Mouse (Mus musculus) heart, embryonic 15.5 days (tissue): ENCODE results near the gene Prkn. TPM values are rescaled to one million over a fixed set of nuclear protein-coding genes. Genes with fewer than 3 reads are reported as not detected.

Experiments used
- ATAC-seq: fragments of 200-750 bp; cut with Nextera tagmentation; replicated peaks from 2 replicates; pipeline ENCODE4 v1.8.0; 2017; ENCODE audit warnings: low read depth, moderate TSS enrichment; ENCODE audit not compliant: insufficient number of reproducible peaks, insufficient read depth, low FRiP score
- H3K27ac ChIP-seq: fragments of 300-500 bp; sonication (generic); 2 replicates; pipeline ENCODE4 v1.5.1; 2015; ENCODE audit warnings: mild to moderate bottlenecking, inconsistent platforms
- H3K27me3 ChIP-seq: fragments of 300-500 bp; sonication (generic); 2 replicates; pipeline ENCODE4 v1.6.1; 2015; ENCODE audit warnings: inconsistent platforms
- H3K36me3 ChIP-seq: fragments of 300-500 bp; sonication (generic); 2 replicates; pipeline ENCODE4 v1.6.1; 2015; ENCODE audit warnings: mild to moderate bottlenecking, inconsistent platforms
- H3K4me1 ChIP-seq: fragments of 300-500 bp; sonication (generic); replicated peaks from 2 replicates; pipeline ENCODE4 v1.6.1; 2015; ENCODE audit warnings: inconsistent platforms
- H3K4me2 ChIP-seq: fragments of 300-500 bp; sonication (generic); 2 replicates; pipeline ENCODE4 v1.6.1; 2015; ENCODE audit warnings: inconsistent platforms, mild to moderate bottlenecking, moderate library complexity
- H3K4me3 ChIP-seq: fragments of 300-500 bp; sonication (generic); 2 replicates; pipeline ENCODE4 v1.5.1; 2015; ENCODE audit warnings: mild to moderate bottlenecking, inconsistent platforms
- H3K9ac ChIP-seq: fragments of 300-500 bp; sonication (generic); 2 replicates; pipeline ENCODE4 v1.6.1; 2015; ENCODE audit warnings: mild to moderate bottlenecking, inconsistent platforms
- H3K9me3 ChIP-seq: fragments of 300-500 bp; sonication (generic); replicated peaks from 2 replicates; pipeline ENCODE4 v1.6.1; 2016; ENCODE audit warnings: inconsistent platforms
- WGBS: fragments of 180-500 bp; shearing (Covaris S2); methylation state at CpG from one replicate; pipeline ENCODE4 v1.1.7; 2015; ENCODE audit warnings: mixed read lengths; 5-methylcytosine and 5-hydroxymethylcytosine counted together
- polyA plus RNA-seq: library from polyadenylated mRNA; unstranded; fragments of >200 nt; fragmentation: Nextera tagmentation; extraction: Ambion mirVana; gene quantifications from 2 replicates; pipeline ENCODE4 v1.2.1, GENCODE M21; 2015

The Prkn gene
- polyA plus RNA-seq, 1 experiment from 2014 or later = 2.1 TPM

- H3K4me2 ChIP-seq = no peak overlapping the region
- 60% methylated on average over 3 of the region's 3 CpGs for WGBS
- H3K9ac ChIP-seq = no peak overlapping the region
- ATAC-seq = no peak
- no peaks in the 10 kb centered on the region for H3K27me3 ChIP-seq
- no peaks in the 10 kb centered on the region for H3K4me1 ChIP-seq
- H3K4me3 ChIP-seq = no peak overlapping the region
- H3K27ac ChIP-seq = no peak overlapping the region
- no peaks in the 10 kb centered on the region for H3K9me3 ChIP-seq
- H3K36me3 ChIP-seq = no peaks in the 10 kb centered on the region
Observed at GRCm38 (mm10) chr17:11620770-11621169, 780.6 kb downstream of the Prkn start.

- Histone ChIP-seq H3K4me3 (no peak overlapping the region), H3K9me3 (no peaks in the 10 kb centered on the region), H3K27ac (no peak overlapping the region), H3K27me3 (no peaks in the 10 kb centered on the region), H3K9ac (no peak overlapping the region), H3K4me1 (no peaks in the 10 kb centered on the region), H3K36me3 (no peaks in the 10 kb centered on the region), H3K4me2 (no peak overlapping the region)
- WGBS = 59% methylated on average over 3 of the region's 3 CpGs
- ATAC-seq = no peak
Observed at GRCm38 (mm10) chr17:11621492-11621891, 781.3 kb downstream of the Prkn start.

- H3K9ac ChIP-seq = no peak overlapping the region
- no peaks in the 10 kb centered on the region for H3K36me3 ChIP-seq
- ATAC-seq = no peak
- H3K27me3 ChIP-seq = no peaks in the 10 kb centered on the region
- H3K4me3 ChIP-seq = no peak overlapping the region
- WGBS = 78% methylated on average over 3 of the region's 3 CpGs
- no peak overlapping the region for H3K27ac ChIP-seq
- no peaks in the 10 kb centered on the region for H3K4me1 ChIP-seq
- no peak overlapping the region for H3K4me2 ChIP-seq
- H3K9me3 ChIP-seq = no peaks in the 10 kb centered on the region
Observed at GRCm38 (mm10) chr17:11626306-11626705, 786.1 kb downstream of the Prkn start.

- no peaks in the 10 kb centered on the region for H3K36me3 ChIP-seq
- 86% methylated on average over 11 of the region's 11 CpGs for WGBS
- ATAC-seq = no peak
- no peak overlapping the region for H3K4me2 ChIP-seq
- H3K27ac ChIP-seq = no peak overlapping the region
- H3K9ac ChIP-seq = no peak overlapping the region
- no peaks in the 10 kb centered on the region for H3K4me1 ChIP-seq
- no peaks in the 10 kb centered on the region for H3K9me3 ChIP-seq
- H3K27me3 ChIP-seq = no peaks in the 10 kb centered on the region
- no peak overlapping the region for H3K4me3 ChIP-seq
Observed at GRCm38 (mm10) chr17:11635121-11635520, 794.9 kb downstream of the Prkn start.

GRCm38 (mm10) chr17:11637642-11638041, 797.5 kb downstream of the Prkn start:
- H3K27ac ChIP-seq = no peak overlapping the region
- WGBS = 71% methylated on average over 10 of the region's 10 CpGs
- H3K36me3 ChIP-seq = no peaks in the 10 kb centered on the region
- H3K27me3 ChIP-seq = no peaks in the 10 kb centered on the region
- ATAC-seq = no peak
- no peak overlapping the region for H3K4me2 ChIP-seq
- H3K9me3 ChIP-seq = no peaks in the 10 kb centered on the region
- no peak overlapping the region for H3K4me3 ChIP-seq
- H3K4me1 ChIP-seq = no peaks in the 10 kb centered on the region
- H3K9ac ChIP-seq = no peak overlapping the region

GRCm38 (mm10) chr17:11638451-11638850, 798.3 kb downstream of the Prkn start:
- H3K27ac ChIP-seq = no peak overlapping the region
- H3K9ac ChIP-seq = no peak overlapping the region
- no peak for ATAC-seq
- H3K4me3 ChIP-seq = no peak overlapping the region
- H3K9me3 ChIP-seq = no peaks in the 10 kb centered on the region
- no peak overlapping the region for H3K4me2 ChIP-seq
- no peaks in the 10 kb centered on the region for H3K4me1 ChIP-seq
- WGBS = 74% methylated on average over 6 of the region's 6 CpGs
- H3K27me3 ChIP-seq = no peaks in the 10 kb centered on the region
- H3K36me3 ChIP-seq = no peaks in the 10 kb centered on the region

- no peak overlapping the region for H3K4me2 ChIP-seq
- no peak overlapping the region for H3K27ac ChIP-seq
- no peaks in the 10 kb centered on the region for H3K27me3 ChIP-seq
- H3K9ac ChIP-seq = no peak overlapping the region
- no peaks in the 10 kb centered on the region for H3K9me3 ChIP-seq
- H3K4me3 ChIP-seq = no peak overlapping the region
- no peak for ATAC-seq
- WGBS = 83% methylated on average over 5 of the region's 5 CpGs
- H3K36me3 ChIP-seq = no peaks in the 10 kb centered on the region
- no peaks in the 10 kb centered on the region for H3K4me1 ChIP-seq
Observed at GRCm38 (mm10) chr17:11639786-11640185, 799.6 kb downstream of the Prkn start.

GRCm38 (mm10) chr17:11642328-11642727, 802.1 kb downstream of the Prkn start:
- Histone ChIP-seq H3K27ac (no peak overlapping the region), H3K9ac (no peak overlapping the region), H3K36me3 (no peaks in the 10 kb centered on the region), H3K9me3 (no peaks in the 10 kb centered on the region), H3K27me3 (no peaks in the 10 kb centered on the region), H3K4me2 (no peak overlapping the region), H3K4me1 (no peaks in the 10 kb centered on the region), H3K4me3 (no peak overlapping the region)
- 67% methylated on average over 1 of the region's 1 CpGs for WGBS
- no peak for ATAC-seq

- no peak overlapping the region for H3K27ac ChIP-seq
- H3K27me3 ChIP-seq = no peaks in the 10 kb centered on the region
- H3K4me2 ChIP-seq = no peak overlapping the region
- no peaks in the 10 kb centered on the region for H3K9me3 ChIP-seq
- no peaks in the 10 kb centered on the region for H3K4me1 ChIP-seq
- WGBS = 55% methylated on average over 4 of the region's 4 CpGs
- H3K9ac ChIP-seq = no peak overlapping the region
- H3K36me3 ChIP-seq = no peaks in the 10 kb centered on the region
- H3K4me3 ChIP-seq = no peak overlapping the region
- no peak; the same call in 1 of the 2 replicates for ATAC-seq
Observed at GRCm38 (mm10) chr17:11644016-11644415, 803.8 kb downstream of the Prkn start.

- Histone ChIP-seq H3K36me3 (no peaks in the 10 kb centered on the region), H3K9ac (no peak overlapping the region), H3K27me3 (no peaks in the 10 kb centered on the region), H3K4me2 (no peak overlapping the region), H3K4me1 (no peaks in the 10 kb centered on the region), H3K9me3 (no peaks in the 10 kb centered on the region), H3K4me3 (no peak overlapping the region), H3K27ac (no peak overlapping the region)
- ATAC-seq = no peak
- WGBS = 87% methylated on average over 3 of the region's 3 CpGs
Observed at GRCm38 (mm10) chr17:11644873-11645464, 804.8 kb downstream of the Prkn start.

- no peak for ATAC-seq
- Histone ChIP-seq H3K9me3 (no peaks in the 10 kb centered on the region), H3K4me3 (no peak overlapping the region), H3K4me1 (no peaks in the 10 kb centered on the region; the same call in 1 of the 2 replicates), H3K36me3 (no peaks in the 10 kb centered on the region), H3K9ac (no peak overlapping the region), H3K27ac (no peak overlapping the region), H3K27me3 (no peaks in the 10 kb centered on the region), H3K4me2 (no peak overlapping the region)
- WGBS = 52% methylated on average over 5 of the region's 5 CpGs
Observed at GRCm38 (mm10) chr17:11656397-11656796, 816.2 kb downstream of the Prkn start.

- Histone ChIP-seq H3K27ac (no peak overlapping the region), H3K4me2 (no peak overlapping the region), H3K27me3 (no peaks in the 10 kb centered on the region), H3K9me3 (no peaks in the 10 kb centered on the region), H3K4me1 (no peaks in the 10 kb centered on the region; the same call in 1 of the 2 replicates), H3K9ac (no peak overlapping the region), H3K36me3 (no peaks in the 10 kb centered on the region), H3K4me3 (no peak overlapping the region)
- 76% methylated on average over 3 of the region's 3 CpGs for WGBS
- no peak for ATAC-seq
Observed at GRCm38 (mm10) chr17:11656878-11657277, 816.7 kb downstream of the Prkn start.
